Mouse (Mus musculus) c-Kit-positive CD71-positive TER-119-positive erythroid progenitor cells, embryonic 14.5 days (primary cell): ENCODE data around the gene 1700001C19Rik.
A peak's percentile ranks its signal among the peaks of the same experiment; 100 is the strongest.
"Not testable (repeated sequence)": the region's sequence is repeated elsewhere in the genome, so short reads cannot be mapped to it uniquely, and the experiment has no call there.

Experiments
- DNase-seq: peaks from one replicate; pipeline ENCODE4 v3.0.0-alpha.2; 2013; ENCODE audit warnings: low spot score

1700001C19Rik gene

DNA sequence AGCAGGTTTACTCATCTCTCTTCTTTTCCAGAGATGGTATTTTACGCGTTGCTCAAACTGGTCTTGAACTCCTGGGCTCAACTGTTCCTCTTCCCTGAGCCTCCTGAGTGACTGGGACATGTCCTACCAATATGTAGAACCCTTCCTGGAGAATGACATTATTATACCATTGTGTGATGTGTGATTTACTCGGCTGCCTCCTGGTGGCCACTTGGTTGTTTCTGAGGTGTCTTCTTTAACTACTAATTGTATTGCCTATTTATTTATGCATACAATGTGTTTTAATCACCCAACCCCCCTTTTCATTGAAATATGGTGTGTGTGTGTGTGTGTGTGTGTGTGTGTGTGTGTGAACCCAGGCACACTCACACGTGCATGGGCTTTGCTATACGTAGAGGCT, 6.4 kb downstream of the 1700001C19Rik start:
- DNase-seq = no peak

DNA sequence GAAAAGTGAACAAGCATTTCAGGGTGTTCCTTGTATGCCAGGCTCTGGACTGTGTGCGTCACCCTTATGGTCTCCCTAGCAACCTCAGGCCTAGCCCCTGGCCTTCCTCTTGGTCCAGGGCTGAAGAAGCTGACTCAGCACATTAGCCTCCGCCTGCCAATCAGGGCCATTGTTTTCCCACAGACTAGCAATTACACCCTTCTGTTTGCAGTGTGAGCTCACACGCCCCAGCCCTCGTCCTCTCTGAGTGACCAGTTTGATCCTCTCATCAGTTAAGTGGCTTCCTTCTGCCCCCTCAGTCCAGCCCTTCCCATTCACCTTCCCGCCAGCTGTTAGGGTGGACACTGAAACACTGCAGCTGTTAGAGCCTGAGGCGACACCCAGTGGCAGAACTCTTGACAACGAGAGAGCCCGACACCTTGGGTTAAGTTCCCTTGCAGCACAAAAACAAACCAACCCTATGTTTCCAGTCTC, 8.3 kb downstream of the 1700001C19Rik start:
- DNase-seq = no peak

DNA sequence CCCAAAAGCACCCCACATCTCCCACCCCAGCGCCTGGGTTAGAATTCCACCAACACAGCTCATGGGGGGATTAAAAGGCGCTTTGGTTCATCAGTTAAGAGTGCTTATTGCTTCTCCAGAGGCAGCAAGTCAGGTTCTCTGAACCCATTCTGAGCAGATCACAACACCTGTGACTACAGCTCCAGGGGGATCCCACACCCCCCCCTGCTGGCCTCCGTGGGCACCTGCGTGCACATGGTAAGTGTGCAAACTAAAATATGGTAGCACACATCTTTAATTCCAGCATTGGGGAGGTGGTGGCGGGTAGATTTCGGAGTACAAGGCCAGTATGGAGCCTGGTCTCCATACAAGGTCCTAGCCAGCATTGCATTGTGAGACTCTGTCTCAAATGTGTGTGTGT, 9.9 kb downstream of the 1700001C19Rik start:
- no peak for DNase-seq

DNA sequence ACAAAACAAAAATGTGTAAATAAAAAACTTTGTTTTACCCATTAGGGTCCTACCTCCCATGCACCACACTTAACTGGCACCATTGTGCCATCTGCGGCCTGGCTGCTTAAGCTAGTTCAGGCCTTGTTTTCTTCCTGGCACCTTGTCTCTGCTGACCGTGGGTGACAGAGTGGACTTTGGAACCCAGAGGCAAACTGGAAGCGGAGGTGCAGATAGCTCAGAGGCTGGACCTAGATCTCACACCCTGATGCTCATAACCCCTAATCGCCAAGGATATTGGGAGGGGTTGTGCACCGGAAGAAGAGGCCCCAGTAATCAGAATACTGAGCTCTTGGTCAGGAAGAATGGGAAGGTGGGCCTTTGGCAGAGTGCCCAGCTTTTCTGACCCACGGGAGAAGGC, 13.0 kb downstream of the 1700001C19Rik start:
- DNase-seq = no peak

DNA sequence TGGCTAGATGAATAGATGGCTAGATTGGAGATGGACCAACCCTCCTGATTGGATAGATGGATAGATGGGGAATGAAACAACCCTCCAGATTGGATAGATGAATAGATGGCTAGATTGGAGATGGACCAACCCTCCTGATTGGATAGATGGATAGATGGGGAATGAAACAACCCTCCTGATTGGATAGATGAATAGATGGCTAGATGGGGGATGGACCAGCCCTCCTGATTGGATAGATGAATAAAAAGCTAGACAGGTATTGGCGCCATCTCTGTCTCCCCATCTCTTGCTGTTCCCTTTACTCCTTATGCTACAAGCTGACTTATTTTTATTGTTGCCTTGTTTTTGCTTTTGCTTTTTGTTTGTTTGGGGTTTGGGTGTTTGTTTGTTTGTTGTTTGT, 14.6 kb downstream of the 1700001C19Rik start:
- DNase-seq = not testable (repeated sequence)

DNA sequence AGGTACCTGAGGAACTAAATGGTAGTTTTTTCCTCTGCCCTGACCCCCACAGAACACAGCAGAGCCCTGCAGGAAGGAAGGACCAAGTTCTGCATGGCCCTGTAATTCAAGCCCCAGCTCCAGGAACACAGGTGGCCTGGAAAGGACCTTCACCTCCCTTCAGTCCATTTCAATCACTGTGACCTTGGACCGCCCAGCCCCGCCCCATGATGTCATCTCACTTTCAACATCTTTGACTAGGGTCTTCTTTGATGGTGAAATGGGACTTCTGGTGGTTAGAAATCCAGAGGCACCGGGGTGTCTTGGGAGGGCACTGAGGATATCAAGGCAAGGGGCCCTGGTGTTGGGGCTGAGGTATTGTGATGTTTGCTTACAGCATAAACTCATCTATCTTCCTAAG, 15.6 kb downstream of the 1700001C19Rik start:
- no peak for DNase-seq

DNA sequence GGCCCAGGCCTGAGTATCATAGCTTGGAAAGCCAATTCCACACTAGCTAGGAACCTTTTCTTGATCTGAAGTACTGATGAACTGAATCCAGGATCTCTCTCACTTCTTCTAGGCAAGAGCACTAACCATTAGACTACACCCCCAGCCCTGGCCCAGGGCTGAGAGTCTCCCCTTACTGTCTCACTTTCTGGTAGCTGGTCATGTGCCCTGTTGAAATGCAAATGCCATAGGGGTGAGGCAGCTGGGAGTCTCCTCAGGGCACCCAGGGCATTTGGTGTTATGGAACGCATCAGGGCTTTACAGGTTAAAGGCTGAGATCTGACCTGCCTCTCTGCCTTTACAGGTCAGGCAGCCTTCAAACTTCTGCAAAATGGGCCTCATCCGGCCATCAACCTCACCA, 17.0 kb downstream of the 1700001C19Rik start:
- DNase-seq = no peak

DNA sequence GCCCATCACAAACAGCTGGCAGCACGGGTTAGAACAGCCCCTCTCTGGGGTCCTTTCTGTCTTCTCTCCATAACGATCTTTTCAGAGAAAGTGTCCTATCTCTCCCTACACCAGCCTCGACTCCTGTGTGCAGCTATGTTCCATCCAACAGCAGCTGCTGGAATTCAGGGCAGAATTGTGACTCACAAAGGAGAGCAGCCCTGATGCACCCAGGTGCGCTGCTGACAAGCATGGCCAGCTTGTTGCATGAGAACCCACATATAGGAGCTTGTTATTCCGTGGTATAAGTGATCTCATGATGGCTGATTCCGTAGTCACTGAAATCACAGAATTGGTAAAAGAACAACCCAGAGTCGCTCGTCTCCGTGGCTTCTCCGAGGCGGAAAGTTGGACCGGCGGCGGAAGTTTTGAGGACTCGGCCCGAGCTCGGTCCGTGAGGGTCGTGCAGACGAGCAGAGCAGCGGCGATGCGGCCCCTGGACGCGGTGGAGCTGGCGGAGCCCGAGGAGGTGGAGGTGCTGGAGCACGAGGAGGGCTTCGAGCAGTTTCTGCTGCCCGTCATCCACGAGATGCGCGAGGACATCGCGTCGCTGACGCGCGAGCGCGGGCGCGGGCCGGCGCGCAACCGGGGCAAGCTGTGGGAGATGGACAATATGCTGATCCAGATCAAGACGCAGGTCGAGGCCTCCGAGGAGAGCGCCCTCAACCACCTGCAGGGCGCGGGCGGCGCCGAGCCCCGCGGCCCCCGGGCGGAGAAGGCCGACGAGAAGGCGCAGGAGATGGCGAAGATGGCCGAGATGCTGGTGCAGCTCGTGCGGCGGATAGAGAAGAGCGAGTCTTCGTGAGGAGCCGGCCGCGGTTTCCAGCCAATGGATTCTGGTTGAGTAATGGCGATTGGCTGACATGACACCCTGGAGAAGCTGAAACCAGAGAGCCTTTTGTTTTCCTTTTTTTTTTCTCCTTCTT, 27.0 kb downstream of the 1700001C19Rik start:
- DNase-seq = not testable (repeated sequence)

DNA sequence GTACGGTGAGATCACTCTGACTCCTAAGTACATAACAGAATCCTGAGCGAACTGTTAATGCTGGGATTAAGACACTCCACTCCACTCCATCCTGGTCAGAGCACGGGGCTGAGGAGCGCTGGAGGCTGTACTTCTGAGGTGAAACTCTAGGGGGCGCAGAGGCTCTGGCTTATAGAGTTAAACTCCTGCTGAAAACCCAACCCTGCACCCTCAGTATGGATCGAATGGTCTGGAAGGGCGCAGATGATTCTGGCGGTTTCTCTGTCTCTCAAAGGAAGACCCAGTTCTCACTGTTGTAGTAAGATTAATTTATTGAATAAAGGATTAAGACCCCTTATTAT, 28.6 kb downstream of the 1700001C19Rik start:
- peak; percentile 40 for DNase-seq

DNA sequence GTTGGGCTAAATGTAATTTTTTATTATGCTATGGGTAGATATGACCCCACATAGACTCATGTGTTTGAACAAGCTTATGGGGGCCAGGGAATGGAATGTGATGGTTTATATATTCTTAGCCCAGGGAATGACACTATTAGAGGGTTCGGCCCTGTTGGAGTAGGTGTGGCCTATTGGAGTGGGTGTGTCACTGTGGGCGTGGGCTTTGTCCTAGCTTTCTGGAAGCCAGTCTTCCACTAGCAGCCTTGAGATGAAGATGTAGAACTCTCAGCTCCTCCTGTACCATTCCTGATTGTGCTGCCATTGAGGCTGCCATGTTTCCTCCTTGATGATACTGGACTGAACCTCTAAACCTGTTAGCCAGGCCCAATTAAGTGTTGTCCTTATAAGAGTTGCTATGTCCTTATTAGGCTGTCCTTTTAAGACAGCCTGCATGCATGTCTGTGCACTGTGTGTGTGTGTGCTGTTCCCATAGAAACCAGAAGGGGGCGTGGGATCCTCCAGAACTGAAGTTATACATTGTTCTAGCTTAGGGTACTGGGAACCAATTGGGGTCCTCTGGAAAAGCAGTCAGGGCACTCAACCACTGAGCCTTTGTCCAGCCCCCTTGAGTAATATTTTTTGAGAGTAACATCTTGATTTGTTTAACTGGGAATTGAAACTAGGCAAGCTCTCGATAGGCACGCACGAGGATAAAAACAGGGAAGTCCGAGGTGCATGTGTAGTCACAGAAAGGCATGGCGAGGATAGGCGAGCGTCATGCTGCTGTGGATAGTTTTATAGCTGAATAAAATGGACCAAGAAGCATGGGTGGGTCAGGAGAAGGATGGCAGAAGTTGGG, 29.2 kb downstream of the 1700001C19Rik start:
- no peak for DNase-seq

DNA sequence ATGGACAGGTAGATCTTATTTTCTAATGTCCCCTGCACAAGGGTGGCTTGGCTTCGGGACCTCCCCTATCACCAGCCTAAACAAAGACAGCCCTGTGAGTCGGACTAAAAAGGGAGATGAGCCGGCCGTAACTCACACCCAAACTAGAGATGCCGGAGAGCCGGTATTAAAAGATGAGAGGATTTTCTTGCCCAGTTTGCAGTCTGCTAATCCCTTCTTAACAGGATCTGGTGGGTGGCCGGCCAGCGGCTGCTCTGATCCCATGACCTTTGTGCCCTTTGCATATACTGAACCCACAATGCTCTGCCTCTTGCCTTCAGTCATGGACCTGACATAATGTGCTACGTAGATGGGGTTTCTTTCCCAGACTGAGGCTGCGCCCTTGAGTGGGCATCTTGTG, 36.7 kb downstream of the 1700001C19Rik start, which contains the start of gene Guca1a:
TSS of gene Guca1a (minus strand) at position 134 of the 400 bp plus-strand sequence.
- DNase-seq = no peak

DNA sequence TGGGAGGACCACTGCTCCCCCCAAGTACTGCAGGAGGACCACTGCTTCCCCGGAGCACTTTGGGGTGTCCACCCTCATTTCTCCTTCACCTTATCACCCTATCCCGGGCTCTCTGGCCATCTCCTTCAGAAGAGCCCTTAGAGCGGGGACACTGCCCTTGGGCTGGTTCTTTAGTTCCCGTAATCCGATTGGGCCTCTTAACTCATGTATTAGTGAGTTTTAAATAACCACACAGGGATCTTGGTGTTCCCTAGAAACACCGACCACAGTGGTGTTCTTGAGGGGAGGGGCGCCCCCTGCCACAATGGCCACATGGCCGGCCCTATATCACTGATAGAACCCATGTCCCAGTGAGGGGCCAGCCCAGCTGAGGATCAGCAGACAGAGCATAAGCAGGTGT, 38.1 kb downstream of the 1700001C19Rik start:
- no peak for DNase-seq

DNA sequence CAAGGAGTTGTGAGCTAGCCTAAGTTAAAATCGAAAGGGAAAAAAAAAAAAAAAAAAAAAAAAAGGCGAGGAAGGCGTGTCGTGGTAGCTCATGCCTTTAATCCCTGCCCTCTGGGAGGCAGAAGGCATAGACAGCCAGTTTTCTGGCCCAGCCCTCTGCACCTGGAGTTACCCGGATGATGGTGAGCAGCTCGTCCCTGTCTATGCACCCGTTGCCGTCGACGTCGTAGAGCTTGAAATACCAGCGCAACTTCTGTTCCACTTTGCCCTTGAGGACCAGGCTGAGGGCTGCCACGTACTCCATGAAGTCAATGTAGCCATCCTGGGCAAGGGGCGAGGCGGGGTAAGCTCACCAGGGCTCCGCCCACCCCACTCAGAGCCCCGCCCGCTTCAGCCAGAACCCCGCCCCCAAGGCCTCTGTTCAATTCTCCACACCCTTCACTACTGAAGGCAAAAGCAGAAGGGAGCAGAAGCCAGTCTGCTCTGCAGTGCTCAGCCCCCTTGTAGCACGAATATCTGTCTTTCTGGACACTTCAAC, 41.7 kb downstream of the 1700001C19Rik start:
- peak; percentile 45 for DNase-seq

DNA sequence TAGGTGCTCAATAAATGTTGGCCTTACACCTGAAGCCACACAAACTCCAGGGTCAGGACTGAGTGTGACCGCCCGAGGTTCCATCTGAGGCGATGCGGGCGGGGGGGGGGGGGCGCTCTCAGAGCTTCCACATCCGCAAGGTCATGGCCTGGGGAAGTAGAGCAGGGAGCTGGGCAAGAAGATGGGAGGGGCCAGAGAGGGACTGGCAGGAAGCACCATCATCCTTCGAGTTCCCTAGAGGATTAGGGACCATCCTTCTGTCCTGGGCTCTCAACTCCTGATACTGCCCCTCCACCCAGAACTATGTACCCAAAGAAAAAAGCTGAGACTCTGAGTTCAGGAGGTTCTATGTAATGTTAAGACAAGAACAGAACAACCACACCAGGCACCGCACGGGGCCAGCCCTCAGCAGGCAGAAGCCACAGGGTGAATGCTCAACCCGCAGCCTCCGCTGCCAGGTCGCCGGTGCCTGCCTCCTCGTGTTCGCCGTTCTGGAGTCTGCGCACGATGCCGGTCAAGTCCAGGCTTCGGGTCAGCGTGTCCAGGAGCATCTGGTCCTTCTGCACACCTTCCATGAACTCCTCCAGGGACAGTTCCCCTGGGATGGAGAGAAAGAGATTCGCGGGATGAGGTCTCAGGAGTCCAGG, 42.8 kb downstream of the 1700001C19Rik start:
- no peak for DNase-seq

DNA sequence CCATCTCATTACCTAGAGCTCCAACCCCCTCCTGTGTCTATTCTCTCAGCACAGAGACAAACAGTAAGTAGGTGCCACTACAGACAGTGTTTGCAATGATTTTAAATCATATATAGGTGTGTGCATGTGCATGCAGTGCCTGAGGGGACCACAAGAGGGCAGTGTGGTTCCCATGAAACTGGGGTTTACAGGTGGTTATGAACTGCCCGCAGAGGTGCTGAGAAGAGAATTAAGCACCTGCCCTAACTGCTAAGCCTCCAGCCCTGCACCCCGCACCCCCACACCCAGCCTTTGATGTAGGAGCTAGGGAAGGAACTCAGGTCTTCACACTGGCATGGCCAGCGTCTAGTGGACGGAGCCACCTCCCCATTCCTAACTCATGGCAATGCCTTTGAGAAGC, 50.5 kb downstream of the 1700001C19Rik start:
- DNase-seq = peak; percentile 54

DNA sequence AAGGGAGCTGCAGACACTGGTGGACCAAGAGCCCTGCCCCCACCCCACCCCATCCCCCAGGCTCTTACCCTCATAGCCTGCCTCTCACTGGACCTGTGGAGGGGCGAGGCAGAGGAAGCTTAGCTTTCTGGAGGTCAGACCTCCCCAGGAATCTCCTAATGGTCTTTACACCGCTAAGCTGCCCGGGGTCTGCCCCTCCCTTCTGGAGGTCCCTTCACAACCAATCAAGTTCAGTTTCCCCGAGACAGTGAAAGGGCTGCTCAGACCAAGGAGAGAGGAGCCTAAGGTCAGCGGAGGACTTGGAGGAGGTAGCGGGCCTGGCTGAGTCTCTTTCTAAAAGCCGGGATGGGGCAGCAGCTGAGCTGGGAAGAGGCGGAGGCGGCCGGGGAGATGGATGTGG, 52.0 kb downstream of the 1700001C19Rik start, which contains the start of gene Guca1b:
TSS of gene Guca1b (plus strand) at position 249 of the 400 bp plus-strand sequence.
- no peak for DNase-seq

DNA sequence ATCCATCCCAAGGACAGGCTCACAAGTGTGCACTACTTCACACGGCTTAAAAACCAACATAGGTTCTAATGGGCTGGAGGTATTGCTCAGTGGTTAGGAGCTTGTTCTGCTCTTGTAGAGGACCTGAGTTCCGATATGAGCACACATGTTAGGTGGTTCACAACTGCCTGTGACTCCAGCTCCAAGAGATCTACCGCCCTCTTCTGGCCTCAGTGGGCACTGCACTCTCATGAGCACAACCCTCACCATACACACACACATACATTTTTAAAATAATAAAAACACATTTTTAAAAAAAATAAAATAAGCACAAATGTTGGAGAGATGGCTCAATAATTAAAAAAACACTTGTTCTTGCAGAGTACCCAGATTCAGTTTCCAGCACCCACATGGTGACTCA, 53.1 kb downstream of the 1700001C19Rik start:
- DNase-seq = no peak

DNA sequence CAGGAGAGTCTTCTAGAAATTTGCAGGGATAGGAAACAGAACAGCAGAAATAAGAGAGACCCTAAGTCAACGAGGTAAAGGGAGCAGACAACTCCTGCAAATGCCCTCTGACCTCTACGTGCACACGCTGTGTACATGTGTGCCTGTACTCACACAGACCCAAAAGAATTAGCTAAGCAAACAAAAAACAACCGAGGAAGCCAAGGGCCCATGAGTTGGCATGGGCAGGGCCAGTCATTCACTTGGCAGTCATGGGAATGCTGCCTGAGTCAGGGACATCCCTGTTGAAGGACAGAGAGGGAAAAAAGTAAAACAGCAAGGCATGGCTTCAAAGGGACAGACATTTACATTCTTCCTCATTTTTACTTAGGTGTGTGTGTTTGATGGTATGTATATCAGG, 53.9 kb downstream of the 1700001C19Rik start:
- no peak for DNase-seq

DNA sequence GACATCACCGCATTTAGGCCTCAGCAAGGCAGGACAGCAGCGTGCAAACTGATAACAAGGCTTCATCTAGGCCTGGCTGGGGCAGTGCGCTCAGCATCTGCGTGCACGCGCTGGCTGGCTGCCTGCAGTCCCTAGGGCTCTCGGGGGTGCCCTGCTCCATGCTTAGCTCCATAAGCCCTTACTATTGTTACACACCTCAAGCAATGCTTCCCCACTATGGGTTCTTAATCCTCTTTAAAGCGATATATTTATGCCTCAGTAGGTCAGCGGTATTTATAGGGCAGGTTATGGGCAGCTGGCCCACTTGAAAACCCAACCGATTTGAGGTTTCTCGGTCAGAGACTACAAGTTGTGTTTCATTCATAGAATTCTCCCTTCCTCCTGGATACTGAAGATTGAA, 55.3 kb downstream of the 1700001C19Rik start:
- DNase-seq = no peak

DNA sequence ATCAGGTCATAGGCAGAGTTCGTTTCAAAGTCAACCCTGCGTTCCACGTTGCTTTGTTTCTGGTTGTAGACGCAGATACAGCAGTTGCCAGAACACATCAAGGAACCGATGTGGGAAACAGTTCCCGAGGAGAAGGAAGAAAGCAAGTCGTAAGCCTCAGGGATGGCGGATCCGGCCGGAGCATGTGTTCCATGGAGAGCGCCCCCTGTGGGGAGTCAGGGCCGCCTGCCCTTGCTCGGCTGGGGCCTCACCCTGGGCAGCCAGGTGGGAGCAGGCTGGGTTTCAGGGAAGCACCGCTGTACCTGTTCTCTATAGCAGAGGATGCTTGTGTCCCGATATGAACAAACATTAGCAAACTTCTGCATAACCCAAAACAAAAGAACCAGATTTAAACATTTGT, 59.0 kb downstream of the 1700001C19Rik start:
- no peak for DNase-seq

DNA sequence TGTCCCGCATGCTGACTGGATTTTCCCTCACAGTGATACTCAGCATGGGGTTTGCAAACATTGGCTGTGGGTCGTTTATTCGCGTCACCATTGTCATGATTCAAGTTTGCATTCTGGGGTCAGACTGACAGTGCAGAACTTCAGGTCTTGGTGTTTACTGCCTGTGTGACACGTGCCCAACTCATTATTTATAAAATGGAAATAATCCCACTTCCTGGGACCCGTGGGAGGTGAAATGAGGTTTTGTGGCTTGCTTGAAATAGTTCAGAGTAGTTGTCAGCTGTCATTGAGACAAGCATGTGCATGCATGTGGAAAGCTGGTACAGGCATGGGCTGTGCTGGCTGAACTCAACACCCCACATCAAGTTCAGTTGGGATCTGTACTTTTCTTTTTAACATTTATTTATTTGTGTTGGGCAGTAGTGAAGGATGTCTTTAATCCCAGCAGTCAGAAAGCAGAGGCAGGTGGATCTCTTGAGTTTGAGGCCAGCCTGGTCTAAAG, 60.3 kb downstream of the 1700001C19Rik start:
- DNase-seq = no peak

DNA sequence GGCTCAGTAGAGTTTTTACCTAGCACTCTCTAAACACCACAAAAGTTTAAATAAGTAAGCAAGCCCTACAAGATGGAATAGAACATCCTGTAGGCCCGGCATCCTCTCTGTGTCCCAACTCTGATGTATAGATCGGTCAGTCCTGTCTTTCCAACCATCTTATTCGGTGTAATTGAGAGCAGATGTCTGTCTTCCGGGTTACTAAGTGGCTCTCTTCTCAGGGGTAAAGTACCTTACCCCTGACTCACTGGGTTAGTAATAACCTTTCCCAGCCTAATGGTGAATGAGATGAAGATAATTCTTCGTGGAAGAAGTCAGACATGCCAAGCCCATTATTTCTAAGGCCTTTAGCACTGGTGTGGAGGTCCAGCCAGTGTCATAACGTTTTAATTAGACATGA, 63.2 kb downstream of the 1700001C19Rik start:
- DNase-seq = no peak
